Mouse (Mus musculus) CH12.LX (cell line): ENCODE results near the gene B3gnt6. TPM values are rescaled to one million over a fixed set of nuclear protein-coding genes. Genes with fewer than 3 reads are reported as not detected.

Source experiments
- DNase-seq: peaks from one replicate; pipeline ENCODE4 v3.0.0-alpha.2; 2013; ENCODE audit errors: extremely low read depth
- H3K27ac ChIP-seq: 2 replicates; pipeline ENCODE4 v1.5.1; 2012; ENCODE audit warnings: low read depth, mild to moderate bottlenecking, control low read depth, moderate library complexity; ENCODE audit not compliant: insufficient read depth
- H3K27me3 ChIP-seq: replicated peaks from 2 replicates; pipeline ENCODE3; 2012; ENCODE audit warnings: inconsistent platforms
- H3K36me3 ChIP-seq, 2 experiments: replicated peaks in 1 of 2; 2 replicates each; pipeline versions ENCODE3 to v1.6.1; 2012; ENCODE audit warnings: inconsistent platforms in 1 of 2, low read length in 1 of 2, mild to moderate bottlenecking in 1 of 2, mixed read lengths in 1 of 2, moderate library complexity in 1 of 2; ENCODE audit not compliant: control insufficient read depth in 1 of 2, insufficient read depth in 1 of 2
- H3K4me1 ChIP-seq, 2 experiments: 2 replicates each; pipeline ENCODE4 v1.6.1; 2012; ENCODE audit warnings: inconsistent platforms in 1 of 2, moderate library complexity in 1 of 2; ENCODE audit not compliant: insufficient read depth in 2 of 2, control insufficient read depth in 1 of 2
- H3K4me2 ChIP-seq: 2 replicates; pipeline ENCODE4 v1.6.1; 2012; ENCODE audit warnings: low read depth, mild to moderate bottlenecking, control low read depth; ENCODE audit not compliant: poor library complexity, insufficient read depth, severe bottlenecking
- H3K4me3 ChIP-seq, 3 experiments: fragments of 150-350 bp in 1 of 3; sonication (generic) in 1 of 3; replicated peaks in 1 of 3; 2 replicates each; pipeline versions ENCODE3 to v1.5.1; 2011 to 2012; ENCODE audit warnings: low read depth in 2 of 3, low read length in 2 of 3, mild to moderate bottlenecking in 2 of 3, moderate library complexity in 2 of 3, control low read depth in 1 of 3, improper control_type of control experiment in 1 of 3, inconsistent platforms in 1 of 3, mixed read lengths in 1 of 3; ENCODE audit not compliant: poor library complexity in 1 of 3
- H3K79me2 ChIP-seq: replicated peaks from 2 replicates; pipeline ENCODE4 v1.6.1; 2012; ENCODE audit warnings: mild to moderate bottlenecking, moderate library complexity; ENCODE audit not compliant: control insufficient read depth, poor library complexity, insufficient read depth, severe bottlenecking; ENCODE audit errors: extremely low read depth
- H3K9ac ChIP-seq: 2 replicates; pipeline ENCODE4 v1.6.1; 2012; ENCODE audit warnings: low read depth, mild to moderate bottlenecking, control low read depth, moderate library complexity; ENCODE audit not compliant: insufficient read depth
- H3K9me3 ChIP-seq: replicated peaks from 2 replicates; pipeline ENCODE3; 2012; ENCODE audit warnings: low read length, inconsistent platforms, mixed read lengths
- BHLHE40 ChIP-seq: IDR thresholded peaks from 2 replicates; pipeline ENCODE4 v1.6.1; 2011; ENCODE audit warnings: mild to moderate bottlenecking, low read depth, low read length, improper control_type of control experiment
- CHD1 ChIP-seq: IDR thresholded peaks from 2 replicates; pipeline ENCODE4 v1.6.1; 2012; ENCODE audit warnings: low read depth, low read length, improper control_type of control experiment, inconsistent platforms
- CTCF ChIP-seq, 2 experiments: IDR thresholded peaks in 1 of 2; conservative IDR thresholded peaks in 1 of 2; 2 replicates each; pipeline ENCODE4 v1.5.1; 2011 to 2012; ENCODE audit warnings: low read depth in 2 of 2, low read length in 2 of 2, improper control_type of control experiment in 1 of 2, inconsistent platforms in 1 of 2, mild to moderate bottlenecking in 1 of 2, moderate library complexity in 1 of 2
- E2F4 ChIP-seq: IDR thresholded peaks from 2 replicates; pipeline ENCODE4 v1.6.1; 2011; ENCODE audit warnings: low read depth, low read length, improper control_type of control experiment; ENCODE audit not compliant: insufficient replicate concordance
- ETS1 ChIP-seq: conservative IDR thresholded peaks from 2 replicates; pipeline ENCODE4 v1.6.1; 2012; ENCODE audit warnings: low read depth, mild to moderate bottlenecking, inconsistent platforms, low read length, improper control_type of control experiment, moderate library complexity
- JUN ChIP-seq: IDR thresholded peaks from 2 replicates; pipeline ENCODE4 v1.6.1; 2011; ENCODE audit warnings: low read depth, mild to moderate bottlenecking, low read length, improper control_type of control experiment, moderate library complexity; ENCODE audit not compliant: insufficient read depth
- KAT2A ChIP-seq: IDR thresholded peaks from 2 replicates; pipeline ENCODE4 v1.6.1; 2012; ENCODE audit warnings: low read length, improper control_type of control experiment, inconsistent platforms; ENCODE audit not compliant: insufficient replicate concordance
- MAFK ChIP-seq: IDR thresholded peaks from 2 replicates; pipeline ENCODE4 v1.6.1; 2011; ENCODE audit warnings: low read length, improper control_type of control experiment; ENCODE audit not compliant: insufficient replicate concordance
- MAX ChIP-seq: IDR thresholded peaks from 2 replicates; pipeline ENCODE4 v1.6.1; 2011; ENCODE audit warnings: low read length, improper control_type of control experiment
- MAZ ChIP-seq: IDR thresholded peaks from 2 replicates; pipeline ENCODE4 v1.6.1; 2012; ENCODE audit warnings: low read depth, mild to moderate bottlenecking, inconsistent platforms, low read length, improper control_type of control experiment, moderate library complexity
- MEF2A ChIP-seq: IDR thresholded peaks from 2 replicates; pipeline ENCODE4 v1.6.1; 2014; ENCODE audit warnings: low read depth, mild to moderate bottlenecking, inconsistent platforms, low read length, improper control_type of control experiment, borderline replicate concordance
- MYC ChIP-seq: IDR thresholded peaks from 2 replicates; pipeline ENCODE4 v1.6.1; 2011; ENCODE audit warnings: low read depth, mild to moderate bottlenecking, improper control_type of control experiment, low read length
- NELFE ChIP-seq: IDR thresholded peaks from 2 replicates; pipeline ENCODE4 v1.6.1; 2011; ENCODE audit warnings: low read depth, low read length, improper control_type of control experiment
- NRF1 ChIP-seq: IDR thresholded peaks from 2 replicates; pipeline ENCODE4 v1.6.1; 2014; ENCODE audit warnings: low read depth, mild to moderate bottlenecking, inconsistent platforms, low read length, improper control_type of control experiment, moderate library complexity
- PAX5 ChIP-seq: IDR thresholded peaks from 2 replicates; pipeline ENCODE4 v1.6.1; 2012; ENCODE audit warnings: low read length, inconsistent platforms, mixed read lengths
- POLR2AphosphoS2 ChIP-seq: IDR thresholded peaks from 2 replicates; pipeline ENCODE4 v1.6.1; 2011; ENCODE audit warnings: low read depth, low read length, improper control_type of control experiment
- RAD21 ChIP-seq: IDR thresholded peaks from 2 replicates; pipeline ENCODE4 v1.6.1; 2011; ENCODE audit warnings: low read depth, mild to moderate bottlenecking, low read length, improper control_type of control experiment, moderate library complexity
- RCOR1 ChIP-seq: conservative IDR thresholded peaks from 2 replicates; pipeline ENCODE4 v1.6.1; 2012; ENCODE audit warnings: low read depth, mild to moderate bottlenecking, inconsistent platforms, low read length, improper control_type of control experiment
- SIN3A ChIP-seq: IDR thresholded peaks from 2 replicates; pipeline ENCODE4 v1.6.1; 2012; ENCODE audit warnings: low read length, improper control_type of control experiment, inconsistent platforms
- TBP ChIP-seq: conservative IDR thresholded peaks from 2 replicates; pipeline ENCODE4 v1.6.1; 2011; ENCODE audit warnings: low read depth, low read length, improper control_type of control experiment
- TCF12 ChIP-seq: IDR thresholded peaks from 2 replicates; pipeline ENCODE4 v1.6.1; 2014; ENCODE audit warnings: low read depth, mild to moderate bottlenecking, inconsistent platforms, low read length, improper control_type of control experiment
- USF1 ChIP-seq: IDR thresholded peaks from 2 replicates; pipeline ENCODE4 v1.6.1; 2014; ENCODE audit warnings: low read depth, mild to moderate bottlenecking, inconsistent platforms, low read length, improper control_type of control experiment
- USF2 ChIP-seq: conservative IDR thresholded peaks from 2 replicates; pipeline ENCODE4 v1.6.1; 2011; ENCODE audit warnings: low read depth, low read length, improper control_type of control experiment
- ZC3H11A ChIP-seq: IDR thresholded peaks from 2 replicates; pipeline ENCODE4 v1.6.1; 2012; ENCODE audit warnings: low read depth, mild to moderate bottlenecking, inconsistent platforms, low read length, improper control_type of control experiment
- dilution Hi-C: fragments of 300-500 bp; cut with MboI; formaldehyde crosslinking; loops from 2 replicates; pipeline ENCODE4 v1.14.3; 2020; ENCODE audit warnings: low sequenced_read_pairs; ENCODE audit not compliant: extremely low pct_unique_long_range_greater_than_20kb, extremely low pct_ligation_motif_present
- in situ Hi-C: fragments of 300-500 bp; cut with MboI; formaldehyde crosslinking; loops from 3 replicates; pipeline ENCODE4 v1.14.3; 2019; ENCODE audit warnings: low sequenced_read_pairs, low pct_ligation_motif_present, low pct_unique_long_range_greater_than_20kb, mixed read lengths
- polyA plus RNA-seq: library from polyadenylated mRNA; unstranded; fragments of >175 nt; gene quantifications from 2 replicates; pipeline ENCODE4 v1.2.1, GENCODE M21; 2012; ENCODE audit warnings: low read depth; ENCODE audit not compliant: insufficient read length
- total RNA-seq, 2 experiments: library from RNA; depleted of rRNA; stranded (reverse); fragments of 300-350 nt in 1 of 2; fragments of >200 nt in 1 of 2; gene quantifications; 2 replicates each; pipeline ENCODE4 v1.2.3; 2012 to 2014

Gene B3gnt6
- total and polyA plus RNA-seq, 3 experiments, result not detected

GRCm38 (mm10) chr7:98194026-98194792 is 5.1 kb downstream of the B3gnt6 start:
- Histone ChIP-seq H3K9me3 (peaks cover 8% of the 10 kb centered on the region), H3K79me2 (no peaks in the 10 kb centered on the region), H3K36me3 (no peaks in the 10 kb centered on the region), H3K27ac (no peak overlapping the region), H3K4me3 (no peak overlapping the region), H3K9ac (no peak overlapping the region), H3K4me2 (no peak overlapping the region), H3K4me1 (peaks cover 0 to 6% of the 10 kb centered on the region in 2 experiments; a peak in 2 of 4 replicates), H3K27me3 (no peaks in the 10 kb centered on the region)
- no peak for DNase-seq
- in situ Hi-C loops (loop anchor here (5.0 kb wide), 1 partner anchor 52 kb away; no protein-coding TSS in a partner anchor), dilution Hi-C loops (no loop called here)
- TF ChIP-seq RCOR1 (no peak), E2F4 (no peak), MAZ (no peak), NRF1 (0 out of 2 replicates have a peak, but pooled peaks have one; percentile 16)

GRCm38 (mm10) chr7:98193515-98194025 is 5.7 kb downstream of the B3gnt6 start:
- no peak overlapping the region for H3K4me2 ChIP-seq
- DNase-seq, result no peak
- dilution Hi-C loops, result no loop called here

GRCm38 (mm10) chr7:98191571-98192250 is 7.6 kb downstream of the B3gnt6 start:
- in situ Hi-C loops, result loop anchor here (5.0 kb wide), 1 partner anchor 49 kb away; no protein-coding TSS in a partner anchor
- H3K79me2 ChIP-seq, result no peaks in the 10 kb centered on the region
- DNase-seq, result no peak
- no peak overlapping the region for H3K4me2 ChIP-seq
- H3K4me3 ChIP-seq, result no peak overlapping the region
- peaks cover 0 to 6% of the 10 kb centered on the region in 2 experiments; a peak in 2 of 4 replicates for H3K4me1 ChIP-seq
- H3K9me3 ChIP-seq, result peaks cover 8% of the 10 kb centered on the region
- H3K36me3 ChIP-seq, result no peaks in the 10 kb centered on the region
- no peak overlapping the region for H3K27ac ChIP-seq
- no peak overlapping the region for H3K9ac ChIP-seq
- H3K27me3 ChIP-seq, result no peaks in the 10 kb centered on the region
- dilution Hi-C loops, result no loop called here
- TF ChIP-seq TCF12 (no peak), NELFE (no peak), BHLHE40 (no peak), CTCF (conservative IDR thresholded peaks at IDR 0.05 in 1 of 2, IDR thresholded peaks at IDR 0.05 in 1 of 2; ENCODE audit: low read depth in 2 of 2, low read length in 2 of 2) (peak in 1 of 2 experiments; percentile 83; a peak in 2 of 4 replicates), USF1 (no peak), CHD1 (no peak), MAFK (no peak), ZC3H11A (peak; percentile 6; the same call in 1 of the 2 replicates), ETS1 (no peak), RAD21 (peak; percentile 76), MEF2A (no peak), MAZ (no peak), POLR2AphosphoS2 (no peak), KAT2A (no peak)

More at GRCm38 (mm10) chr7:98193515-98194025, 5.7 kb downstream of the B3gnt6 start:
- no peak overlapping the region for H3K9ac ChIP-seq
- H3K4me1 ChIP-seq, result peaks cover 0 to 6% of the 10 kb centered on the region in 2 experiments; a peak in 2 of 4 replicates
- H3K79me2 ChIP-seq, result no peaks in the 10 kb centered on the region
- in situ Hi-C loops, result loop anchor here (5.0 kb wide), 1 partner anchor 51 kb away; no protein-coding TSS in a partner anchor
- no peak overlapping the region for H3K4me3 ChIP-seq
- H3K9me3 ChIP-seq, result peaks cover 8% of the 10 kb centered on the region
- H3K36me3 ChIP-seq, result no peaks in the 10 kb centered on the region
- no peak overlapping the region for H3K27ac ChIP-seq
- H3K27me3 ChIP-seq, result no peaks in the 10 kb centered on the region
- TF ChIP-seq USF1, result no peak
- TF ChIP-seq JUN, result no peak
- TF ChIP-seq SIN3A, result no peak
- TF ChIP-seq USF2, result no peak
- no peak for TF ChIP-seq TBP
- no peak for TF ChIP-seq MAX
- no peak for TF ChIP-seq MYC
- no peak for TF ChIP-seq PAX5
- no peak for TF ChIP-seq BHLHE40
- no peak for TF ChIP-seq E2F4
- no peak for TF ChIP-seq NELFE
- TF ChIP-seq, all 38 proteins: peak for 0
